20 mouse cellular contexts compared by ENCODE assay signal in the genomic region with DNA sequence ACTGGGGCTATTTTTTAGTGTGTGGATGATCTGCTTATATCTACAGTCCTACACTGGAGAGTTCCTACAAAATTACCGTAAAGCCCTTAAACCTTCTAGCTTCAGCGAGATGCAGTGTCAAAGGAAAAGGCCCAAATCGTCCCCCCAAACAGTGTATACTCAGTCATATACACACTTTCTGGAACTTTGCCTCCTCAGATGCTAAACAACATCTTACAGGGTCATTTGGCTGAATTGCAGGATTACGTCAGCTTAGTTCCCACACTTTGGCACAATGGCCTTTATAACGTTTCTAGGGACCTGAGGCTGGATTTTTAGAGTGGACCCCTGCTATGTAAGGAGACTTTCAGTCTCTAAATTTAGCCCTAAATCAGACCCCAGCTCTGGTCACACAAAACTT. TPM values are rescaled to one million over a fixed set of nuclear protein-coding genes. Genes with fewer than 3 reads are reported as not detected.
DNase-seq lines count a peak whose midpoint lies in the region; ATAC-seq and TF ChIP-seq lines count a peak whose summit lies in the region.
"Had no signal": no experiment of that assay in that cellular context is flagged by ENCODE, and none has a peak within 500 bp of the region (broad histone marks: within the 10 kb centered on the region; RNA-seq: fewer than 3 reads in every experiment).

No protein-coding gene starts in this region.

- TF ChIP-seq POLR2A in thymus, adult 2 months (IDR thresholded peaks at IDR 0.05; ENCODE audit: control insufficient read depth, extremely low read depth, insufficient read depth, low read length, poor library complexity): no peak

- 42% methylated on average over 5 of the region's 5 CpGs for WGBS in forebrain, embryonic 15.5 days
- 60% methylated on average over 5 of the region's 5 CpGs for WGBS in forebrain, embryonic 12.5 days
- WGBS in thymus, adult 2 months: 95% methylated on average over 5 of the region's 5 CpGs

- no peaks in the 10 kb centered on the region for H3K27me3 ChIP-seq in forebrain, embryonic 15.5 days
- no peaks in the 10 kb centered on the region for H3K27me3 ChIP-seq in forebrain, embryonic 12.5 days
- no peaks in the 10 kb centered on the region for H3K27me3 ChIP-seq in thymus, adult 2 months (ENCODE audit: control insufficient read depth, insufficient read depth, low read length)
- H3K27me3 ChIP-seq: embryonic facial prominence, embryonic 12.5 days; forebrain, embryonic 13.5 days had no signal

- no peaks in the 10 kb centered on the region for H3K4me1 ChIP-seq in forebrain, embryonic 15.5 days
- no peaks in the 10 kb centered on the region for H3K4me1 ChIP-seq in forebrain, embryonic 12.5 days
- H3K4me1 ChIP-seq in thymus, adult 2 months (replicated peaks; ENCODE audit: control insufficient read depth, insufficient read depth, low read length): peaks cover 8% of the 10 kb centered on the region
- H3K4me1 ChIP-seq: embryonic facial prominence, embryonic 10.5 days; embryonic facial prominence, embryonic 12.5 days; forebrain, embryonic 13.5 days had no signal

- no peak overlapping the region for H3K9ac ChIP-seq in forebrain, embryonic 15.5 days (replicated peaks)
- H3K9ac ChIP-seq in forebrain, embryonic 12.5 days: no peak overlapping the region
- H3K9ac ChIP-seq: embryonic facial prominence, embryonic 12.5 days; forebrain, embryonic 13.5 days had no signal

- H3K36me3 ChIP-seq in forebrain, embryonic 15.5 days: no peaks in the 10 kb centered on the region
- no peaks in the 10 kb centered on the region for H3K36me3 ChIP-seq in forebrain, embryonic 12.5 days (replicated peaks)
- no peaks in the 10 kb centered on the region for H3K36me3 ChIP-seq in thymus, adult 2 months (ENCODE audit: control insufficient read depth, insufficient read depth, low read length)
- H3K36me3 ChIP-seq: embryonic facial prominence, embryonic 10.5 days; embryonic facial prominence, embryonic 12.5 days had no signal

- H3K4me3 ChIP-seq in forebrain, embryonic 15.5 days: no peak overlapping the region
- H3K4me3 ChIP-seq in forebrain, embryonic 12.5 days (replicated peaks): no peak overlapping the region
- no peak overlapping the region for H3K4me3 ChIP-seq in thymus, adult 2 months (ENCODE audit: control insufficient read depth, insufficient read depth, low read length)
- H3K4me3 ChIP-seq: embryonic facial prominence, embryonic 10.5 days; embryonic facial prominence, embryonic 12.5 days; forebrain, embryonic 13.5 days had no signal

- no peak for TF ChIP-seq CTCF in thymus, adult 2 months (IDR thresholded peaks at IDR 0.05; ENCODE audit: borderline replicate concordance, control insufficient read depth, extremely low read depth, insufficient read depth, low read length, poor library complexity)

- H3K27ac ChIP-seq in forebrain, embryonic 15.5 days (replicated peaks): no peak overlapping the region
- H3K27ac ChIP-seq in forebrain, embryonic 12.5 days: no peak overlapping the region
- 0 out of 2 replicates have a peak overlapping the region, but pooled peaks have one; percentile 11 for H3K27ac ChIP-seq in thymus, adult 2 months (ENCODE audit: control insufficient read depth, insufficient read depth, low read length)
- H3K27ac ChIP-seq: embryonic facial prominence, embryonic 10.5 days; embryonic facial prominence, embryonic 12.5 days; forebrain, embryonic 13.5 days had no signal

- peak; percentile 17 for DNase-seq in heart, adult 11 months
- no peak for DNase-seq in heart, postnatal 10 days
- DNase-seq in thymus, adult 2 months: no peak
- no peak for DNase-seq in thymus, postnatal 4 days
- no peak for DNase-seq in kidney, postnatal 25 days
- DNase-seq: adrenal gland, adult 2 months; adrenal gland, postnatal 10 days; adrenal gland, postnatal 25 days; cerebellum, adult 11-12 months; cerebellum, adult 2 months; cerebellum, adult 9-10 months; cerebellum, postnatal 10 days; cerebellum, postnatal 25 days had no signal

- H3K9me3 ChIP-seq in forebrain, embryonic 15.5 days: no peaks in the 10 kb centered on the region
- H3K9me3 ChIP-seq in forebrain, embryonic 12.5 days: no peaks in the 10 kb centered on the region
- H3K9me3 ChIP-seq: embryonic facial prominence, embryonic 10.5 days; embryonic facial prominence, embryonic 12.5 days; forebrain, embryonic 13.5 days had no signal

- no peak overlapping the region for H3K4me2 ChIP-seq in forebrain, embryonic 15.5 days (replicated peaks)
- no peak overlapping the region for H3K4me2 ChIP-seq in forebrain, embryonic 12.5 days
- H3K4me2 ChIP-seq: embryonic facial prominence, embryonic 12.5 days; forebrain, embryonic 13.5 days had no signal

- peak; percentile 51 for ATAC-seq in forebrain, embryonic 15.5 days (replicated peaks)
- no peak for ATAC-seq in forebrain, embryonic 12.5 days (ENCODE audit: low FRiP score)
- ATAC-seq: forebrain, embryonic 13.5 days had no signal

- intact Hi-C loops in heart, postnatal 10 days (cut with DNase I): no loop called here

RNA-seq across cellular contexts. Expression of a gene that starts 9.5 kb away (rescaled TPM):
- polyA plus RNA-seq in forebrain, embryonic 15.5 days (2015; fragmentation: Nextera tagmentation; extraction: Ambion mirVana): 7.1 and 7.5 TPM in 2 replicates
- polyA plus RNA-seq in forebrain, embryonic 12.5 days (2016; fragmentation: Nextera tagmentation; extraction: Ambion mirVana): 2.5 and 3.2 TPM in 2 replicates
- total RNA-seq in heart, postnatal 10 days (2021): 1 to 10 TPM; 4.9 to 6.9 TPM
- 33.0 and 34.0 TPM in 2 replicates for polyA plus RNA-seq in thymus, adult 2 months (2012; rRNA removed)
- total RNA-seq: MEL had no signal

RNA-seq across cellular contexts. Expression of a gene that starts 16.6 kb away (rescaled TPM):
- polyA plus RNA-seq in forebrain, embryonic 15.5 days (2015; fragmentation: Nextera tagmentation; extraction: Ambion mirVana): not detected in 2 replicates
- polyA plus RNA-seq in forebrain, embryonic 12.5 days (2016; fragmentation: Nextera tagmentation; extraction: Ambion mirVana): not detected in 2 replicates
- not detected for total RNA-seq in heart, postnatal 10 days (2021)
- polyA plus RNA-seq in thymus, adult 2 months (2012; rRNA removed): 0.62 and 0.73 TPM in 2 replicates
- total RNA-seq: adrenal gland, adult 2 months; adrenal gland, postnatal 25 days; MEL had no signal
- polyA plus RNA-seq: adrenal gland, adult 2 months; C2C12; forebrain, embryonic 13.5 days had no signal
